Mouse (Mus musculus): Measurements from ENCODE around the gene Abca8b. TPM values are rescaled to one million over a fixed set of nuclear protein-coding genes. Genes with fewer than 3 reads are reported as not detected.

Abca8b gene
- total and polyA plus RNA-seq, 3 experiments, result 1.4 to 2.1 (median 1.4) TPM

DNA sequence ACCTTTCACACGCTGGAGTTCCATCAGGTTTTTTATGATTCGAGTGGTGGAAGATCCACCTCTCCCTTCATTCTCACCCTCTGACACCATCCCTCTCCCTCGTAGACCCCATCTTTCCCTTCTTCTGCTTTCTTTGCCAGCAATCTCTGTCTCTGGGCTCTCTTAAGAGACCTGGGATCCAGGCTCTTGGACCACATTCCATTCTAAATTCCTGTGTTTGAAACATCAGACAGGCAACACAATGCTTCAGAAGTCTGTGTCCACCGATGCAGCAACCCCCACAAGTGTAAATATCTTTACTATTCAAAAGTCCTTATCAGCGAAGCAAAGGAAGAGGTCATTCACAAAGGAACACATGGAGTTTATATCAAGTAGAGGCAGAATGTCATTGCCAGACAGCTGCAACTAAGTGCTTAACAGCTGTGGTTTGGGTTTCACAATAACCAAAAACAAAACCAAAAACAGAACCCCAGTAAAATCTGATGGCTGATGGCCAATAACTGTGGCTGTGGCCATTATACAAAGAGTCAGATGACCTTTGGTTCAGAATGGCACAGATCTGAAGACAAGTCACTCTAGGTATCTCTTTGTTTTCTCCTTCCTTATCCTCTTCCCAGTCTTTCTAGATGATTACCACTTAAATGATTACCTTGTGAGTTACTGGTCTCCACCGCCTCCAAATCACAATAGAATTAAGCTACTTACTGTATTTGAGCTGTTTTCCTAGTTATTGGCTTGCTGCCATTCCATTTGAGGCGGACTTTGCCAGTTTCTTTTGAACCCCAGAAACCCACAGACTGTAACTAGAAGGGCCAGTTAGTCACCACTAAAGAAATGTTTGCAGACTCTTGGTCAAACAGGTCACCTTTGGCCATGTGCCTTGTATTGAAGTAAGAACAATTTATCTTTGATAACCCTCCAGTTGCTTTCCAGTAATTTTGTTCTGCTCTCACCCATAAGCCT lies 68.6 kb downstream of the Abca8b start:
- H3K36me3 ChIP-seq (replicated peaks in 1 of 2; ENCODE audit: control insufficient read depth in 1 of 2, insufficient read depth in 1 of 2, low read length in 1 of 2), result peaks cover 0 to 1% of the 10 kb centered on the region in 2 experiments
- TF ChIP-seq TCF12 (IDR thresholded peaks at IDR 0.05; ENCODE audit: low read depth, low read length), result no peak
- TF ChIP-seq CHD2 (IDR thresholded peaks at IDR 0.05; ENCODE audit: low read length), result no peak
- TF ChIP-seq ZKSCAN1 (IDR thresholded peaks at IDR 0.05; ENCODE audit: borderline replicate concordance, low read depth, low read length), result no peak
- no peak for TF ChIP-seq PAX5 (IDR thresholded peaks at IDR 0.05; ENCODE audit: low read length)
- H3K4me3 ChIP-seq (replicated peaks in 1 of 3; ENCODE audit: low read depth in 2 of 3, low read length in 2 of 3, poor library complexity in 1 of 3), result no peak overlapping the region
- H3K27ac ChIP-seq (ENCODE audit: insufficient read depth, low read depth), result no peak overlapping the region
- H3K4me2 ChIP-seq (ENCODE audit: insufficient read depth, low read depth, poor library complexity, severe bottlenecking), result no peak overlapping the region
- H3K4me1 ChIP-seq (ENCODE audit: control insufficient read depth in 1 of 2, insufficient read depth in 2 of 2), result no peaks in the 10 kb centered on the region
- DNase-seq (ENCODE audit: extremely low read depth), result no peak
- dilution Hi-C loops (cut with MboI; ENCODE audit: extremely low pct_ligation_motif_present, extremely low pct_unique_long_range_greater_than_20kb, low sequenced_read_pairs), result no loop called here
- H3K27me3 ChIP-seq (replicated peaks), result no peaks in the 10 kb centered on the region
- H3K9me3 ChIP-seq (replicated peaks; ENCODE audit: low read length), result peaks cover 9% of the 10 kb centered on the region
- in situ Hi-C loops (cut with MboI; ENCODE audit: low pct_ligation_motif_present, low pct_unique_long_range_greater_than_20kb, low sequenced_read_pairs), result no loop called here
- H3K9ac ChIP-seq (ENCODE audit: insufficient read depth, low read depth), result no peak overlapping the region
- no peaks in the 10 kb centered on the region for H3K79me2 ChIP-seq (replicated peaks; ENCODE audit: control insufficient read depth, extremely low read depth, insufficient read depth, poor library complexity, severe bottlenecking)

DNA sequence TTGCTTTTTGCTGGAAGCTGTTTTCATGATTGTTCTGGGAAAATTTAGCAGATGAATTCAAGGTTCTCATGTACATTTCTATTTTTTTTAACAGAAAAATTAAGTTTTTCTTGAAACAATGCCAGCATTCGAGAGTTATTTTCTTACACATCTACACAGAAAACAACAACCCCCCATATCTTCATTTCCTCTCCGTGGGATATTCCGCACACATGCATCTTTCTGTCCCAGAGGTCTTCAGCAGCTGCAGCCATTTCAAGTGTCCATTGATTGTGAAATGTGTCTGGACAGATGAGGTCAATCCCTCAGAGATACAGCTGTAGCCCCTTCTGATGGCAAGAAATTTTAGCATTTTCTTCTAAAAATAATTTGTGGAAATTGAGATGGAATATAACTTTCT lies 73.4 kb downstream of the Abca8b start:
- in situ Hi-C loops (cut with MboI; ENCODE audit: low pct_ligation_motif_present, low pct_unique_long_range_greater_than_20kb, low sequenced_read_pairs) (no loop called here), dilution Hi-C loops (cut with MboI; ENCODE audit: extremely low pct_ligation_motif_present, extremely low pct_unique_long_range_greater_than_20kb, low sequenced_read_pairs) (no loop called here)
- H3K9me3 ChIP-seq (replicated peaks; ENCODE audit: low read length), result peaks cover 9% of the 10 kb centered on the region
- no peaks in the 10 kb centered on the region for H3K27me3 ChIP-seq (replicated peaks)
- TF ChIP-seq SIN3A (IDR thresholded peaks at IDR 0.05; ENCODE audit: low read length), result no peak
- no peak for TF ChIP-seq CTCF (conservative IDR thresholded peaks at IDR 0.05 in 1 of 2, IDR thresholded peaks at IDR 0.05 in 1 of 2; ENCODE audit: low read depth in 2 of 2, low read length in 2 of 2)
- no peak for TF ChIP-seq E2F4 (IDR thresholded peaks at IDR 0.05; ENCODE audit: insufficient replicate concordance, low read depth, low read length)
- no peak for TF ChIP-seq USF1 (IDR thresholded peaks at IDR 0.05; ENCODE audit: low read depth, low read length)
- no peak for TF ChIP-seq JUND (conservative IDR thresholded peaks at IDR 0.05; ENCODE audit: low read depth, low read length)
- no peak for TF ChIP-seq ELF1 (IDR thresholded peaks at IDR 0.05; ENCODE audit: low read depth, low read length)
- no peak for TF ChIP-seq RAD21 (IDR thresholded peaks at IDR 0.05; ENCODE audit: low read depth, low read length)
- TF ChIP-seq HCFC1 (IDR thresholded peaks at IDR 0.05; ENCODE audit: low read depth, low read length), result no peak
- no peak for TF ChIP-seq MAX (IDR thresholded peaks at IDR 0.05; ENCODE audit: low read length)
- TF ChIP-seq TBP (conservative IDR thresholded peaks at IDR 0.05; ENCODE audit: low read depth, low read length), result no peak
- no peak for TF ChIP-seq ZKSCAN1 (IDR thresholded peaks at IDR 0.05; ENCODE audit: borderline replicate concordance, low read depth, low read length)
- no peak for TF ChIP-seq POLR2AphosphoS2 (IDR thresholded peaks at IDR 0.05; ENCODE audit: low read depth, low read length)
- TF ChIP-seq UBTF (IDR thresholded peaks at IDR 0.05; ENCODE audit: low read depth, low read length), result no peak
- no peak for TF ChIP-seq ZMIZ1 (IDR thresholded peaks at IDR 0.05; ENCODE audit: low read depth, low read length)
- TF ChIP-seq ETS1 (conservative IDR thresholded peaks at IDR 0.05; ENCODE audit: low read depth, low read length), result no peak
- no peak for TF ChIP-seq USF2 (conservative IDR thresholded peaks at IDR 0.05; ENCODE audit: low read depth, low read length)
- TF ChIP-seq MAFK (IDR thresholded peaks at IDR 0.05; ENCODE audit: insufficient replicate concordance, low read length), result no peak
- TF ChIP-seq MXI1 (IDR thresholded peaks at IDR 0.05; ENCODE audit: low read depth, low read length), result no peak
- no peak for DNase-seq (ENCODE audit: extremely low read depth)
- H3K4me3 ChIP-seq (replicated peaks in 1 of 3; ENCODE audit: low read depth in 2 of 3, low read length in 2 of 3, poor library complexity in 1 of 3), result no peak overlapping the region
- no peaks in the 10 kb centered on the region for H3K79me2 ChIP-seq (replicated peaks; ENCODE audit: control insufficient read depth, extremely low read depth, insufficient read depth, poor library complexity, severe bottlenecking)
- H3K9ac ChIP-seq (ENCODE audit: insufficient read depth, low read depth), result no peak overlapping the region
- no peak overlapping the region for H3K27ac ChIP-seq (ENCODE audit: insufficient read depth, low read depth)
- H3K4me2 ChIP-seq (ENCODE audit: insufficient read depth, low read depth, poor library complexity, severe bottlenecking), result no peak overlapping the region
- peaks cover 0 to 6% of the 10 kb centered on the region in 2 experiments; a peak in 1 of 4 replicates for H3K4me1 ChIP-seq (ENCODE audit: control insufficient read depth in 1 of 2, insufficient read depth in 2 of 2)
- H3K36me3 ChIP-seq (replicated peaks in 1 of 2; ENCODE audit: control insufficient read depth in 1 of 2, insufficient read depth in 1 of 2, low read length in 1 of 2), result no peaks in the 10 kb centered on the region

Data from CH12.LX (cell line).